Comparison of ENCODE assay signal across 5 mouse cellular contexts in genomic region chr6:71530176-71530575, GRCm38 (mm10).
"Had no signal": no experiment of that assay in that cellular context is flagged by ENCODE, and none has a peak within 500 bp of the region (broad histone marks: within the 10 kb centered on the region; RNA-seq: fewer than 3 reads in every experiment).

No protein-coding gene starts in this region.

- DNase-seq: kidney, postnatal 25 days; liver; lung, adult 18-20 months; midbrain, embryonic 14.5 days; thymus, postnatal 14 days had no signal
